Mouse (Mus musculus): ENCODE measurements around the gene Cfap61.
A peak's percentile ranks its signal among the peaks of the same experiment; 100 is the strongest.

Gene Cfap61

GRCm38 (mm10) chr2:146257037-146257436 lies 322.5 kb downstream of the Cfap61 start:
- no peak for DNase-seq (ENCODE audit: low read depth, low spot score)

GRCm38 (mm10) chr2:146257609-146258008 lies 323.0 kb downstream of the Cfap61 start:
- DNase-seq (ENCODE audit: low read depth, low spot score): no peak

- DNase-seq (ENCODE audit: low read depth, low spot score): no peak
Observed at GRCm38 (mm10) chr2:146258736-146259469, 324.3 kb downstream of the Cfap61 start.

GRCm38 (mm10) chr2:146259787-146260560 lies 325.4 kb downstream of the Cfap61 start:
- no peak for DNase-seq (ENCODE audit: low read depth, low spot score)

- no peak for DNase-seq (ENCODE audit: low read depth, low spot score)
Observed at GRCm38 (mm10) chr2:146261146-146261545, 326.6 kb downstream of the Cfap61 start.

GRCm38 (mm10) chr2:146262215-146262614 lies 327.6 kb downstream of the Cfap61 start:
- DNase-seq (ENCODE audit: low read depth, low spot score): peak; percentile 65

- peak; percentile 51 for DNase-seq (ENCODE audit: low read depth, low spot score)
Observed at GRCm38 (mm10) chr2:146262966-146263365, 328.4 kb downstream of the Cfap61 start.
